Mouse (Mus musculus) liver, adult 2 months (tissue): ENCODE data around the gene Nobox.

Experiments
- CTCF ChIP-seq: fragments of 200-500 bp; IDR thresholded peaks from 2 replicates; pipeline ENCODE4 v1.5.1; 2011; ENCODE audit warnings: low read depth, low read length, control low read depth
- POLR2A ChIP-seq: fragments of 200-500 bp; IDR thresholded peaks from 2 replicates; pipeline ENCODE4 v1.6.1; 2011; ENCODE audit warnings: low read length, control low read depth; ENCODE audit not compliant: insufficient read depth; ENCODE audit errors: extremely low read depth

- no peak for TF ChIP-seq CTCF
- no peak for TF ChIP-seq POLR2A
Observed at GRCm38 (mm10) chr6:43280481-43280880, 28.9 kb downstream of the Nobox start.
